Mouse (Mus musculus) hindbrain, embryonic 10.5 days (tissue): ENCODE data around the gene 1700086D15Rik. TPM values are rescaled to one million over a fixed set of nuclear protein-coding genes. Genes with fewer than 3 reads are reported as not detected.
A peak's percentile ranks its signal among the peaks of the same experiment; 100 is the strongest.

Experiments used
- DNase-seq: peaks from one replicate; pipeline ENCODE4 v3.0.0-alpha.2; 2017; ENCODE audit warnings: low spot score
- H3K27ac ChIP-seq: fragments of 300-500 bp; sonication (generic); 2 replicates; pipeline ENCODE4 v1.5.1; 2016; ENCODE audit warnings: mild to moderate bottlenecking, moderate library complexity
- H3K27me3 ChIP-seq: fragments of 300-500 bp; sonication (generic); 2 replicates; pipeline ENCODE4 v1.6.1; 2016; ENCODE audit warnings: mild to moderate bottlenecking; ENCODE audit not compliant: poor library complexity, insufficient read depth, severe bottlenecking
- H3K36me3 ChIP-seq: fragments of 300-500 bp; sonication (generic); 2 replicates; pipeline ENCODE4 v1.6.1; 2016; ENCODE audit warnings: mild to moderate bottlenecking, moderate library complexity
- H3K4me1 ChIP-seq: fragments of 300-500 bp; sonication (generic); replicated peaks from 2 replicates; pipeline ENCODE4 v1.6.1; 2016; ENCODE audit warnings: mild to moderate bottlenecking
- H3K4me3 ChIP-seq: fragments of 300-500 bp; sonication (generic); 2 replicates; pipeline ENCODE4 v1.5.1; 2016; ENCODE audit warnings: mild to moderate bottlenecking, moderate library complexity
- H3K9me3 ChIP-seq: fragments of 300-500 bp; sonication (generic); 2 replicates; pipeline ENCODE4 v1.6.1; 2016; ENCODE audit warnings: mild to moderate bottlenecking, moderate library complexity
- WGBS: fragments of 180-500 bp; shearing (Covaris S2); methylation state at CpG from one replicate; pipeline ENCODE4 v1.1.7; 2016; 5-methylcytosine and 5-hydroxymethylcytosine counted together
- polyA plus RNA-seq: library from polyadenylated mRNA; unstranded; fragments of >200 nt; fragmentation: Nextera tagmentation; extraction: Ambion mirVana; gene quantifications from 2 replicates; pipeline ENCODE4 v1.2.1, GENCODE M21; 2016

1700086D15Rik gene
- not detected in 2 replicates for polyA plus RNA-seq

GRCm38 (mm10) chr11:65159791-65160190 lies at the start of gene 1700086D15Rik:
TSS of gene 1700086D15Rik (minus strand) at chr11:65159891.
- H3K27ac ChIP-seq = no peak within 1 kb of the TSS
- no peaks in the 10 kb centered on the region for H3K9me3 ChIP-seq
- 93% methylated on average over 5 of the region's 5 CpGs for whole genome bisulfite sequencing
- no peak for DNase-seq
- H3K36me3 ChIP-seq = no peaks in the 10 kb centered on the region
- H3K4me1 ChIP-seq = peaks cover 21% of the 10 kb centered on the region
- no peak within 1 kb of the TSS for H3K4me3 ChIP-seq
- H3K27me3 ChIP-seq = peaks cover 16% of the 10 kb centered on the region

GRCm38 (mm10) chr11:65209441-65209840 lies 49.8 kb upstream of the 1700086D15Rik start:
- no peak overlapping the region for H3K4me3 ChIP-seq
- H3K4me1 ChIP-seq = peaks cover 18% of the 10 kb centered on the region
- no peaks in the 10 kb centered on the region for H3K9me3 ChIP-seq
- H3K27ac ChIP-seq = no peak overlapping the region
- 54% methylated on average over 6 of the region's 6 CpGs for WGBS
- no peak for DNase-seq
- no peaks in the 10 kb centered on the region for H3K36me3 ChIP-seq
- H3K27me3 ChIP-seq = no peaks in the 10 kb centered on the region

GRCm38 (mm10) chr11:65205306-65205705 lies 45.6 kb upstream of the 1700086D15Rik start:
- H3K27me3 ChIP-seq = no peaks in the 10 kb centered on the region
- no peak overlapping the region for H3K4me3 ChIP-seq
- no peak for DNase-seq
- no peaks in the 10 kb centered on the region for H3K36me3 ChIP-seq
- WGBS = 80% methylated on average over 5 of the region's 5 CpGs
- no peaks in the 10 kb centered on the region for H3K9me3 ChIP-seq
- peaks cover 23% of the 10 kb centered on the region for H3K4me1 ChIP-seq
- no peak overlapping the region for H3K27ac ChIP-seq

- no peak for DNase-seq
- WGBS = 76% methylated on average over 13 of the region's 13 CpGs
- peaks cover 22% of the 10 kb centered on the region for H3K4me1 ChIP-seq
Observed at GRCm38 (mm10) chr11:65204651-65205050, 45.0 kb upstream of the 1700086D15Rik start.

GRCm38 (mm10) chr11:65203020-65203419 lies 43.3 kb upstream of the 1700086D15Rik start:
- Histone ChIP-seq H3K27me3 (no peaks in the 10 kb centered on the region), H3K9me3 (no peaks in the 10 kb centered on the region), H3K36me3 (no peaks in the 10 kb centered on the region), H3K4me1 (peaks cover 17% of the 10 kb centered on the region), H3K27ac (no peak overlapping the region), H3K4me3 (no peak overlapping the region)
- no peak for DNase-seq
- 86% methylated on average over 1 of the region's 1 CpGs for WGBS

More at GRCm38 (mm10) chr11:65204651-65205050, 45.0 kb upstream of the 1700086D15Rik start:
- Histone ChIP-seq H3K27ac (no peak overlapping the region), H3K27me3 (no peaks in the 10 kb centered on the region), H3K4me3 (no peak overlapping the region), H3K9me3 (no peaks in the 10 kb centered on the region), H3K36me3 (no peaks in the 10 kb centered on the region)

- Histone ChIP-seq H3K36me3 (no peaks in the 10 kb centered on the region), H3K4me1 (peaks cover 17% of the 10 kb centered on the region), H3K27ac (no peak overlapping the region), H3K27me3 (no peaks in the 10 kb centered on the region), H3K9me3 (no peaks in the 10 kb centered on the region), H3K4me3 (no peak overlapping the region)
- no peak for DNase-seq
- 38% methylated on average over 5 of the region's 5 CpGs for WGBS
Observed at GRCm38 (mm10) chr11:65202236-65202635, 42.5 kb upstream of the 1700086D15Rik start.

GRCm38 (mm10) chr11:65198026-65198425 lies 38.3 kb upstream of the 1700086D15Rik start:
- Histone ChIP-seq H3K4me1 (peaks cover 7% of the 10 kb centered on the region; the same call in 1 of the 2 replicates), H3K9me3 (no peaks in the 10 kb centered on the region), H3K4me3 (no peak overlapping the region), H3K36me3 (no peaks in the 10 kb centered on the region), H3K27me3 (no peaks in the 10 kb centered on the region), H3K27ac (no peak overlapping the region)
- 88% methylated on average over 3 of the region's 3 CpGs for WGBS
- DNase-seq = no peak

GRCm38 (mm10) chr11:65197280-65197679 lies 37.6 kb upstream of the 1700086D15Rik start:
- 5% methylated on average over 3 of the region's 3 CpGs for WGBS
- no peaks in the 10 kb centered on the region for H3K9me3 ChIP-seq

GRCm38 (mm10) chr11:65186974-65187373 lies 27.3 kb upstream of the 1700086D15Rik start:
- 82% methylated on average over 12 of the region's 12 CpGs for WGBS
- DNase-seq = no peak
- no peaks in the 10 kb centered on the region for H3K27me3 ChIP-seq
- no peak overlapping the region for H3K27ac ChIP-seq
- H3K9me3 ChIP-seq = no peaks in the 10 kb centered on the region
- H3K4me1 ChIP-seq = no peaks in the 10 kb centered on the region
- no peaks in the 10 kb centered on the region for H3K36me3 ChIP-seq
- H3K4me3 ChIP-seq = no peak overlapping the region

More at GRCm38 (mm10) chr11:65197280-65197679, 37.6 kb upstream of the 1700086D15Rik start:
- peak; percentile 57 for DNase-seq
- Histone ChIP-seq H3K4me1 (peaks cover 7% of the 10 kb centered on the region; the same call in 1 of the 2 replicates), H3K4me3 (no peak overlapping the region), H3K36me3 (no peaks in the 10 kb centered on the region), H3K27ac (no peak overlapping the region), H3K27me3 (no peaks in the 10 kb centered on the region)

GRCm38 (mm10) chr11:65185114-65185513 lies 25.4 kb upstream of the 1700086D15Rik start:
- H3K4me1 ChIP-seq = no peaks in the 10 kb centered on the region
- 98% methylated on average over 1 of the region's 1 CpGs for WGBS
- H3K36me3 ChIP-seq = no peaks in the 10 kb centered on the region
- H3K9me3 ChIP-seq = no peaks in the 10 kb centered on the region
- no peak overlapping the region for H3K27ac ChIP-seq
- no peaks in the 10 kb centered on the region for H3K27me3 ChIP-seq
- H3K4me3 ChIP-seq = no peak overlapping the region
- DNase-seq = no peak

- WGBS = 88% methylated on average over 4 of the region's 4 CpGs
- DNase-seq = no peak
- no peak overlapping the region for H3K4me3 ChIP-seq
- H3K27me3 ChIP-seq = no peaks in the 10 kb centered on the region
- no peaks in the 10 kb centered on the region; the same call in 1 of the 2 replicates for H3K4me1 ChIP-seq
- no peaks in the 10 kb centered on the region for H3K36me3 ChIP-seq
- H3K27ac ChIP-seq = no peak overlapping the region
- H3K9me3 ChIP-seq = no peaks in the 10 kb centered on the region
Observed at GRCm38 (mm10) chr11:65170121-65170750, 10.5 kb upstream of the 1700086D15Rik start.

- Histone ChIP-seq H3K4me1 (peaks cover 17% of the 10 kb centered on the region), H3K27me3 (peaks cover 16% of the 10 kb centered on the region), H3K36me3 (no peaks in the 10 kb centered on the region), H3K27ac (peak within 1 kb of the TSS; percentile 89), H3K9me3 (no peaks in the 10 kb centered on the region), H3K4me3 (peak within 1 kb of the TSS; percentile 86)
- peak; percentile 81 for DNase-seq
- 1% methylated on average over 27 of the region's 27 CpGs for WGBS
Observed at GRCm38 (mm10) chr11:65162767-65163120, 3.1 kb upstream of the 1700086D15Rik start, which contains the start of gene Arhgap44. TSS of gene Arhgap44 (minus strand) at chr11:65162961.

GRCm38 (mm10) chr11:65161881-65162766 lies 2.4 kb upstream of the 1700086D15Rik start:
- H3K4me1 ChIP-seq = peaks cover 21% of the 10 kb centered on the region
- peak overlapping the region; percentile 86 for H3K4me3 ChIP-seq
- peaks cover 16% of the 10 kb centered on the region for H3K27me3 ChIP-seq
- no peaks in the 10 kb centered on the region for H3K36me3 ChIP-seq
- no peaks in the 10 kb centered on the region for H3K9me3 ChIP-seq
- WGBS = 2% methylated on average over 49 of the region's 49 CpGs
- peak overlapping the region; percentile 89 for H3K27ac ChIP-seq
- DNase-seq = no peak
